9 mouse cellular contexts compared by ENCODE assay signal in the genomic region with DNA sequence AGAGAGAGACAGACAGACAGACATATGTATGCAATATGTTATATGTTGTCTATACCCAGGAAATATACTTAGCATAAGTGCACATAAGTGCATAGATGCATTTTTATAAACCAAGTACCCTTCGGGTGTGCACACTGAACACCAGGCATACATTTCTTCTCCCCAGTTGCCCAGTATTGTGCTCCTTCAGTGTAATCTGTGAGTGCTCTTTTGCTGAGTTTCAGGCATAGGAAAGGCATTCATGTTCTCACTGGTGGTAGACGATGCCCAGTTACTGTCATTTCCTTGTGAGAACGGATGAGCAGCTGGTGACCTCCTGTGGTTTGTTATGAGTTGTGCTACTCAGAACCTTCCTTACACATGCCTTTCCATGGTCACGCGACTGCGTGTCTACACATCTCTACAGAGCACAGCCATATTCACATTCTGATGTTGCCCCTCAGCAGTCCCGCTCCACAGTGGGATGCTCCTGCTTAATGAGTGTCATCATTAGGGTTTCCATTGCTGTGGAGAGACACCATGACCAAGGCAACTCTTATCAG. TPM values are rescaled to one million over a fixed set of nuclear protein-coding genes. Genes with fewer than 3 reads are reported as not detected.
DNase-seq lines count a peak whose midpoint lies in the region.
"Had no signal": no experiment of that assay in that cellular context is flagged by ENCODE, and none has a peak within 500 bp of the region (broad histone marks: within the 10 kb centered on the region; RNA-seq: fewer than 3 reads in every experiment).

No protein-coding gene starts in this region.

- peak; percentile 32 for DNase-seq in layer of hippocampus, adult 9-11 months
- no peak for DNase-seq in layer of hippocampus, postnatal 10 days (ENCODE audit: low spot score in 2 of 2)
- peak; percentile 92 for DNase-seq in 416B (ENCODE audit: low read depth)
- DNase-seq in CD4-positive, CD25-positive, alpha-beta regulatory T cell, adult 2 months (ENCODE audit: low read depth, low spot score) = peak; percentile 47
- peak; percentile 7 for DNase-seq in lung, postnatal 14 days
- no peak for DNase-seq in kidney, postnatal 4 days
- DNase-seq in ovary, postnatal 10 days (ENCODE audit: low spot score) = no peak
- DNase-seq: adrenal gland, postnatal 36 days; kidney, adult 2 months had no signal

RNA-seq across cellular contexts. Expression of a gene that starts 29.0 kb away (rescaled TPM):
- total RNA-seq in layer of hippocampus, postnatal 10 days (2021) = 100 to 1,000 TPM; 165 to 174 TPM

Comparison
In these comparisons a context has a peak if more than half of its experiments do, and no peak if none do; other contexts are left out.
1. DNase-seq: peak in layer of hippocampus, adult 9-11 months (single experiment), 416B (single experiment), CD4-positive, CD25-positive, alpha-beta regulatory T cell, adult 2 months (single experiment) and lung, postnatal 14 days (single experiment); none in layer of hippocampus, postnatal 10 days (0 of 2), kidney, postnatal 4 days (0 of 2) and ovary, postnatal 10 days (single experiment).